Mouse (Mus musculus) erythroblast, embryonic 14.5 days (primary cell): ENCODE data around the gene Ubxn6.

Experiments
- GATA1 ChIP-seq: IDR thresholded peaks from 2 replicates; pipeline ENCODE4 v1.6.1; 2012; ENCODE audit warnings: low read length, inconsistent platforms, mixed read lengths
- TAL1 ChIP-seq: IDR thresholded peaks from 3 replicates; pipeline ENCODE4 v1.6.1; 2012; ENCODE audit warnings: low read length, inconsistent platforms, mixed read lengths

DNA sequence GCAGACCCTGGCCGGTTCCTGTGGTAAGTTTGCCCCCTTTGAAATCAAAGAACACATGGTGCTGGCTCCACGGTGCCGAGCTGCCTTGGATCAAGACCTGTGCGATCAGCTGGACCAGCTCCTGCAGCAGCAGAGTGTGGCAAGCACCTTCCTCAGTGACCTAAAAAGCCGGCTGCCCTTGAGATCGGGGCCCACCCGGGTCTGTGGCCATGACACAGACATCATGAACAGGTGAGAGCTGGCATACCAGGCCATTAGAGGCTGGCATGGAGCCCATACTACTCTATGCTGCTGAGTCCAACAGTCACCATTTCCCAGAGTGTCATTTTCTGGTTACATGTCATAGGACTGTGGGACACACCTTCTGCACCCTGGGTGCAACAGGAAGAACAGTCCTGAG is 12.7 kb downstream of the Ubxn6 start:
- TF ChIP-seq TAL1 (no peak), GATA1 (no peak)
